Mouse (Mus musculus) intestine, embryonic 15.5 days (tissue): ENCODE results near the gene Top2b. TPM values are rescaled to one million over a fixed set of nuclear protein-coding genes. Genes with fewer than 3 reads are reported as not detected.

ENCODE experiments used
- ATAC-seq: fragments of 200-750 bp; cut with Nextera tagmentation; 2 replicates; pipeline ENCODE4 v1.8.0; 2017; ENCODE audit warnings: moderate TSS enrichment, moderate library complexity
- H3K27ac ChIP-seq: fragments of 300-500 bp; sonication (generic); 2 replicates; pipeline ENCODE4 v1.5.1; 2015; ENCODE audit warnings: mild to moderate bottlenecking, inconsistent platforms
- H3K27me3 ChIP-seq: fragments of 300-500 bp; sonication (generic); replicated peaks from 2 replicates; pipeline ENCODE4 v1.6.1; 2015; ENCODE audit warnings: inconsistent platforms
- H3K36me3 ChIP-seq: fragments of 300-500 bp; sonication (generic); 2 replicates; pipeline ENCODE4 v1.6.1; 2015; ENCODE audit warnings: inconsistent platforms
- H3K4me1 ChIP-seq: fragments of 300-500 bp; sonication (generic); replicated peaks from 2 replicates; pipeline ENCODE4 v1.6.1; 2015; ENCODE audit warnings: inconsistent platforms
- H3K4me2 ChIP-seq: fragments of 300-500 bp; sonication (generic); replicated peaks from 2 replicates; pipeline ENCODE4 v1.6.1; 2015; ENCODE audit warnings: mild to moderate bottlenecking, inconsistent platforms
- H3K4me3 ChIP-seq: fragments of 300-500 bp; sonication (generic); replicated peaks from 2 replicates; pipeline ENCODE4 v1.5.1; 2015; ENCODE audit warnings: inconsistent platforms
- H3K9ac ChIP-seq: fragments of 300-500 bp; sonication (generic); 2 replicates; pipeline ENCODE4 v1.6.1; 2015; ENCODE audit warnings: inconsistent platforms
- H3K9me3 ChIP-seq: fragments of 300-500 bp; sonication (generic); 2 replicates; pipeline ENCODE4 v1.6.1; 2016; ENCODE audit warnings: inconsistent platforms
- WGBS: fragments of 180-500 bp; shearing (Covaris S2); methylation state at CpG from one replicate; pipeline ENCODE4 v1.1.7; 2015; 5-methylcytosine and 5-hydroxymethylcytosine counted together
- polyA plus RNA-seq: library from polyadenylated mRNA; unstranded; fragments of >200 nt; fragmentation: Nextera tagmentation; extraction: Ambion mirVana; gene quantifications from 2 replicates; pipeline ENCODE4 v1.2.1, GENCODE M21; 2015

The Top2b gene
- polyA plus RNA-seq, 1 experiment from 2014 or later: 43.3 TPM

DNA sequence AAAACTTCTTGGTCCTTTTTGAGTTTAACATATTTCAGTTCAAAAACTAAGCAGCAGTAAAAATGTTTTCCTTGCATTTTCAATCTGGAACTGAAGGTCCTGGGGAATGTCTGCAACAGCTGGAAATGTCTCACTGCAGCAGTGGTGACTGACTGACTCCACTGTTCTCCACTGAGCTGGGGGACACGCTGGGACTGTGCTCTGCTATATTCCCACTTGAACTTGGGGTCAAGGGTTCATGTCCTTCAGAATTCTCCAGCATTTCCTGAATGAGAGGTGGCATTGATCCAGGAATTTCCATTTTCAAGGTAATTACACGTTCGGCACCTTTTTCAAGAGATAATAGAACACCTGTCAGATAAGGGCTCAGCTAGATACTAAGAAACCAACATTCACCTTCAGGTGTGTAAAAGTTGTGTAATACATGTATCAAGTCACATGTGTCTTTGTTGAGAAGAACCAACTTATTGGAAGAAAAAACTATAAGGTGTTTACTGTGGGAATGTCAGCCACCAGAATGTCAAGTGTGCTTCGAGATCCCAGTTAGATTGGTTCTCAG, 67.0 kb downstream of the Top2b start:
- Histone ChIP-seq H3K4me2 (no peak overlapping the region), H3K4me1 (no peaks in the 10 kb centered on the region), H3K27ac (no peak overlapping the region), H3K36me3 (peaks cover 6% of the 10 kb centered on the region), H3K27me3 (no peaks in the 10 kb centered on the region), H3K4me3 (no peak overlapping the region), H3K9me3 (no peaks in the 10 kb centered on the region), H3K9ac (no peak overlapping the region)
- WGBS: 54% methylated on average over 4 of the region's 4 CpGs
- ATAC-seq: peak; percentile 72

DNA sequence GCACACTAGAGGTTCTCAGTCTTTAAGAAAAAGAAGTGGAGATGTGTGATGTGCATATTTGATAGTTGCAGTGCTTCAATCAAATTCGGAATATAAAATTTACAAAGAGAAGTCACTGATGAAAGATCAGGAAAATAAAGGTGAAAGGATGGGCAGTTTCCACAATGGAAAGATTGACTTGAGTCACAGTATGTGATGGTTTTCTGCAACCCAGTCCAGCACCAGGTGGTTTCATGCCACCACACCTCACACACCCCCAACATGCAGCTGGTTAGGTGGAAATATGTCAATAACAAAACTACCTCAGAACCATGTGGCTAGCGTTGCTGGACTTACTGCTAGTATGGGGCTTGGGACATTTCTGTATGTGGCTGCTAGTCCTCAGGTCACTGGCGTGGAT, 67.6 kb downstream of the Top2b start:
- Histone ChIP-seq H3K4me3 (no peak overlapping the region), H3K36me3 (peaks cover 6% of the 10 kb centered on the region), H3K27ac (no peak overlapping the region), H3K27me3 (no peaks in the 10 kb centered on the region), H3K9me3 (no peaks in the 10 kb centered on the region), H3K4me1 (no peaks in the 10 kb centered on the region), H3K9ac (no peak overlapping the region), H3K4me2 (no peak overlapping the region)
- ATAC-seq: no peak; the same call in 1 of the 2 replicates
- 83% methylated on average over 3 of the region's 3 CpGs for WGBS

DNA sequence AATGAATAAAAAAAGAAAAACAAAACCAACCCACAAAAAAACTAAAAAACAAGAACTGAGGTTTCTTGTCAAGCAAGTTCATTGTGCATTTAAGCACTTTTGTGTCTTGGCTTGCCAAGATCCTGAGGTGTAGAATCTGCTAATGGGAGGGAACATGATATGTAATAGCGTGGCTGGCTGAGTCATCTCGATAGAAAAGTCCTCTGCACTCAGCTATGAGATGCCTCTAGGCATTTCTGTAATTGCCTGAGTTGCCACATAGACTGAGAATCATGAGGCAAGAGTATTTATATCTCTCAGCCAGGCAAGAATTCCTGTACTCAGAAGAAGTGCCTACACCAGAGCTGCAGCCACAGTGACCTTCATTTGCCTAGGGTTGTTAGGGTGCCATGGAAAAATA, 68.2 kb downstream of the Top2b start:
- no peaks in the 10 kb centered on the region for H3K27me3 ChIP-seq
- 66% methylated on average over 2 of the region's 2 CpGs for WGBS
- H3K27ac ChIP-seq: no peak overlapping the region
- no peaks in the 10 kb centered on the region for H3K4me1 ChIP-seq
- no peak overlapping the region for H3K9ac ChIP-seq
- no peak for ATAC-seq
- no peaks in the 10 kb centered on the region for H3K9me3 ChIP-seq
- H3K4me2 ChIP-seq: no peak overlapping the region
- peaks cover 6% of the 10 kb centered on the region for H3K36me3 ChIP-seq
- H3K4me3 ChIP-seq: no peak overlapping the region

DNA sequence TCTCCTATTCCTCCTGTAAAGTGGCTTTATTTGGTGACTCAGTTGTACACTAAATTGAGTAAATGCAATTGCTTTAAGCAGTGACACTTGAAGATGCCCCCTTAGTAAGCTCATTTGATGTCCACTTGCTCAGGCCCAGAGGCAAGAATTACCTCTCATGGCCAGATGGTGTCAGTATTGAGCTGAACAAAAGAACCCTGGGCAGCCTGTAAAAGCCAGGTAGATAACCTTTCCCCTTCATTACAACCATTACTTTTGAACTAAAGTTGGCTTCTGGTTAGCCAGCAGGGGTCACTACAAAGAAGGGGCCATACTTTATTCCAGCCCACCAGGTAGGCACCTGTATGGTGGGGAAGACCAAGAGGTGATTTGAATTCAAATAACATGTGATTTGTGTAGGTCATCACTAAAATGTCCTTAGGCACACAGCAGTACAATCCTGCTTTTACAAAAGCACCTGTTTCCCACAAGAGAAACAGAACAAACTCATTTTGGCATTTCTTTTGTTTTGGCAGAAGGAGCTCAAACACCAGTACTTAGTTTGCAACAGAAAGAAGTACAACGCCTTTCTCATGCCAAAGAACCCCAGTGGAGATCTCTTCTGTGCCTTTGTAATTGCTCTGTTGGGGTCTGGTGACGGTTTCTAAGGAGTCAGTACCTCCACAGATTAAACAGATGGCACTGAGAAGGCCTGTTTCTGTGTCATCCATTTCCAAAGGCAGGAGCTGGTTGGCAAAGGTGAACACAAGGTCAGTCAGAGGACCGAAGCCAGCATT, 69.6 kb downstream of the Top2b start:
- ATAC-seq: peak; percentile 58
- no peaks in the 10 kb centered on the region for H3K9me3 ChIP-seq
- H3K4me1 ChIP-seq: no peaks in the 10 kb centered on the region
- H3K27ac ChIP-seq: no peak overlapping the region
- peaks cover 6% of the 10 kb centered on the region; the same call in 1 of the 2 replicates for H3K36me3 ChIP-seq
- 82% methylated on average over 3 of the region's 3 CpGs for WGBS
- H3K4me2 ChIP-seq: no peak overlapping the region
- H3K4me3 ChIP-seq: no peak overlapping the region
- H3K27me3 ChIP-seq: no peaks in the 10 kb centered on the region
- H3K9ac ChIP-seq: no peak overlapping the region

DNA sequence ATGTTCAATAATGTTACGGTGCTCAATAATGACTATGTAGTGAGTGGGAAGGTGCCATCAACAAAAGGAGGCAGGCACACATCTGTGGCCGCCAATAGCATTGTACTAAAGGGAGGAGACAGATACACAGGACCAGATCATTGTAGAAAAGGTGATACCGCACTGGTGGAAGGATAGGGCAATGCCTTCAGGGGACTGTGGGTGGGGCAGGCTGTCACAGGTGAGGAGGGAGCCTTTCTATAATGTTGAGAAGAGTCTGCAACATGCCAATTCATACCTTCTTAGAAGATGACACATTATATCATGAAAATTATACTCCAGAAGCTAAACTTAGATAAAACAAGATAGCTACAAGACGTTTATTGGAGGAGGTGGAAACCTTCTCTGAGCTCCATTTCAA, 72.4 kb downstream of the Top2b start:
- H3K36me3 ChIP-seq: no peaks in the 10 kb centered on the region
- no peak overlapping the region for H3K27ac ChIP-seq
- WGBS: 88% methylated on average over 4 of the region's 4 CpGs
- H3K4me2 ChIP-seq: no peak overlapping the region
- no peaks in the 10 kb centered on the region for H3K27me3 ChIP-seq
- no peak overlapping the region for H3K9ac ChIP-seq
- no peaks in the 10 kb centered on the region for H3K4me1 ChIP-seq
- no peak overlapping the region for H3K4me3 ChIP-seq
- ATAC-seq: no peak
- no peaks in the 10 kb centered on the region for H3K9me3 ChIP-seq

DNA sequence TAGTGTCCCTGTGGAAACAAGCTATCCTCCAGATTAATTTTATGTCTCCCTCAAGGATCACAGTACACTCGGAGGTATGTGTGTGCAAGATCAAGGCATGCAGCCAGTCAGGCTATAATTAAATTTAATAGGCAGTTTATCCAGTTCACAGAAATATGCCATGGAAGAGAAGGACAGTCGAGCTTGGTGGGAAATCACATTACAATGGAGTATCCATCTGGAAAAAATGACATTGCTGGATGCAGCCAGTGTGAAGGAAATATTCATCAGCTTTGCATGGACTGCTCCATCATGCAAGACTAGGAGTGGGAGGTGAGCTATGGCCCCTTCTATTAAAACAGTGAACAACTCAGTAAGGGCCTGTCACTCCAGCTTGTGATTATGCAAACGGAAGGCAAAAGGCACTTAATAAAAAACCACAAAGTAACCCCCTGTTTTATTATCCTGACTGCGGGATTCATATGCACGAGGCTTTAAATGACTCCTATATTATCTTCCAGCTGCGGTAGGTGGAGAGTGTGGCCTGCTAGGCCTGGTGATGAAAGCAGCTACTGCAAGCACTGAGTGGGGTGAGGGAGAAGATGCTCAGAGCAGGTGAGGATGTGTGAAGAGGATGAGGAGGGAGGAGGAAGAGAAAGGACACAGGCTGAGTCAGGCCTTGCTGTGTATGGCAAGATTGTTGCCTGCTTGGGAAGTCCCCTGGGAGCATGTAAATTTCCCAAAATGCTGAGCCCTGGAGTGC, 74.6 kb downstream of the Top2b start:
- Histone ChIP-seq H3K36me3 (no peaks in the 10 kb centered on the region), H3K4me1 (no peaks in the 10 kb centered on the region), H3K4me3 (no peak overlapping the region), H3K27ac (no peak overlapping the region), H3K9ac (no peak overlapping the region), H3K4me2 (no peak overlapping the region), H3K27me3 (no peaks in the 10 kb centered on the region), H3K9me3 (no peaks in the 10 kb centered on the region)
- ATAC-seq: no peak
- WGBS: 73% methylated on average over 6 of the region's 6 CpGs

DNA sequence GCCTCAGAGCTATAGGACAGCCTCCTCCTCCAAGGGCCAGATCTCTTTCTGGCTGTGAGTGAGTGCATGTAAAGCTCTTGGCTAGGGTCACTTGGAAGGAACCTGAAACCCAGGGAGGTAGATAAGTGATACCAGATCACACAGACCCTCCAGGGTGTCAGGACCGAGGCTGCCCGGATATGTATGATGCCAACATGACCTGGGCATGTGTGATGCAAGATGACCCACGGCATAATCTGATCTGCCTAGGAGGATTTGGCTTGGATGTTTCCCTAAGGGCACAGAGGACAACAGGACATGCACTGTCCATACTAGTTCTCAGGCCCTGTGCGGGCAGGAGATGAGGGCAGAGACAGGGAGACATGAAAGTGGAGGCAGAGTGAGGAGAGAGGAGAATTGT, 79.9 kb downstream of the Top2b start:
- Histone ChIP-seq H3K27me3 (no peaks in the 10 kb centered on the region), H3K4me2 (no peak overlapping the region), H3K4me1 (no peaks in the 10 kb centered on the region), H3K27ac (no peak overlapping the region), H3K9me3 (no peaks in the 10 kb centered on the region), H3K4me3 (no peak overlapping the region), H3K36me3 (no peaks in the 10 kb centered on the region), H3K9ac (no peak overlapping the region)
- 83% methylated on average over 4 of the region's 4 CpGs for WGBS
- ATAC-seq: no peak

DNA sequence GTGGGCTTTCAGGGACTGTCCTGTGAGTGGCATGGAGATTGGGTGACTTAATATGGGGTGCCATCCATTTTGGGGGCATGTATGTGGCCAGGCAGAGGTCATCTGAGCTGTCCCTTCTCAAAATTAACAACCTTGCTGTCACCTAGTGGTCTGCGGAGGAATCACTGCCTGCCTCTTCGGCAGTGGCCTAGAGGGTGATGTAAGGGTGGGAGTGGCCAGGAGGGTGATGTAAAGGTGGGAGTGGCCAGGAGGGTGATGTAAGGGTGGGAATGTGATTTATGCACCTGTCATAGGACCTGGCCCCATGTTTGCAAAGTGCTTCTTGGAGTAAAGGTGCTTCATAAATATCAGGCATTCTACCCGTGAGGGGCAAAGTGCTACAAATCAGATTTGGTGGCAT, 82.6 kb downstream of the Top2b start:
- peak; percentile 87 for ATAC-seq
- H3K27ac ChIP-seq: no peak overlapping the region
- H3K4me3 ChIP-seq: no peak overlapping the region
- H3K27me3 ChIP-seq: no peaks in the 10 kb centered on the region
- H3K4me1 ChIP-seq: no peaks in the 10 kb centered on the region
- no peaks in the 10 kb centered on the region for H3K9me3 ChIP-seq
- no peak overlapping the region for H3K4me2 ChIP-seq
- H3K36me3 ChIP-seq: no peaks in the 10 kb centered on the region
- WGBS: 27% methylated on average over 3 of the region's 3 CpGs
- no peak overlapping the region for H3K9ac ChIP-seq

DNA sequence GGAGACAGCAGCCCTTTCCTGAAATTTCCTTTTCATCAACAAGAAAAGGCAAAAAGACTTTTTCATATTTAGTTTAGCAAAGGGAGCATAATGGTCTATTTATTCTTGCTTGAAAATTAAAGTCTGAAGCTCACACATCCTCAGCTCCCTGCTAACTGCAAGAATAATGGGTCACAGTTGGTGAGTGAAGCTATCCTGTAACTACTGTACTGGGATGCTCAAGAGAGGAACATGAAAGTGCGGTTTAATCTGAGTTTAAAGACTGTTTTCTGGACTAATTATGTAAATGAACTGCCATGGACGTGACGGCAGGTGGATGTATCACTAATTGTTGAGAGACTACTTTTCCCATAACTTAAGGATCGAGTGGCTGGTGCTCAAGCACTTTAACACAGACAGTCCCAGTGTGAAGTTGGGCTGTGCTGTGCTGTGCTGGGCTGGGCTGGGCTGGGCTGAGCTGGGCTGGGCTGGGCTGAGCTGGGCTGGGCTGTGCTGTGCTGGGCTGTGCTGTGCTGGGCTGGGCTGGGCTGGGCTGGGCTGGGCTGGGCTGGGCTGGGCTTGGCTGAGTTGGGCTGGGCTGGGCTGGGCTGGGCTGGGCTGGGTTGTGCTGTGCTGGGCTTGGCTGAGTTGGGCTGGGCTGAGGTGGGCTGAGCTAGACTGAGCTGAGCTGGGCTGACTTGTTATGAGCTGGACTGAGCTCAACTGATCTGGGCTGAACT, 83.4 kb downstream of the Top2b start:
- Histone ChIP-seq H3K27me3 (no peaks in the 10 kb centered on the region), H3K36me3 (no peaks in the 10 kb centered on the region), H3K9ac (no peak overlapping the region), H3K4me2 (no peak overlapping the region), H3K4me1 (no peaks in the 10 kb centered on the region), H3K9me3 (no peaks in the 10 kb centered on the region), H3K4me3 (no peak overlapping the region), H3K27ac (no peak overlapping the region)
- 47% methylated on average over 4 of the region's 4 CpGs for WGBS
- ATAC-seq: peak; percentile 90

DNA sequence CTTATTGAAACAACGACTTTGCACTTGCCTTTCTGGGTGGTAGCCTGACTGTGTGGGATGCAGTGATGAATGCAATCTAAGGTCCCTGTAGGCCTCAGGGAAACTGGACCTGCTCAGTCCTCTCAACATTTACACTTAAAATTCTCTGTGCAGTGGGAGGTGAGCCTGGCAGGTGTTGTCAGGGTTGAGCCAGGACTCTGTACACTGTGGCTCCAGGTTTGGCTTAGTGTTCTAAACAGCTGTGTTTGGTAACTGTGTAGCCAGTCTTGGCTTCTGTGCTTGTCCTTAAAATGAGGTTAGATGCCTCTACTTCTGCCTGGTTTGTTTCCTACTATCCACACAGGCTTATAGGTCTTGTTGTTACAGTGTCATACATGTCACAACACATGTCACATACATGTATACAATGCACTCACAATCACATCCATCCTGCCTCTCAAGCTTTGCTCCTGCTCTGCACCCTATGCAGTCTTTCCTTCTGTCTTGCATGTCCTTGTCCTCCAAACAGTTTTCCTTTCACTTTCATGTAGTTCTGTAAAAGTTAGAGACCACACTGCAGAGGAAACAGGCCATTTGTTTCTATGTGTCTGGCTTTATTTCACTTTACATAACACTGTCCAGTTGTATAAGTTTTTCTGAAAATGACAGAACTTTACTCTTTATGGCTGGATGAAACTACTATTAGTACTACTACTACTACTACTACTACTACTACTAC, 113.8 kb downstream of the Top2b start:
- H3K27ac ChIP-seq: no peak overlapping the region
- ATAC-seq: no peak
- H3K36me3 ChIP-seq: no peaks in the 10 kb centered on the region
- H3K9me3 ChIP-seq: no peaks in the 10 kb centered on the region
- H3K4me2 ChIP-seq: no peak overlapping the region
- no peaks in the 10 kb centered on the region for H3K4me1 ChIP-seq
- no peak overlapping the region for H3K4me3 ChIP-seq
- whole genome bisulfite sequencing: 85% methylated on average over 1 of the region's 1 CpGs
- H3K27me3 ChIP-seq: no peaks in the 10 kb centered on the region
- H3K9ac ChIP-seq: no peak overlapping the region

DNA sequence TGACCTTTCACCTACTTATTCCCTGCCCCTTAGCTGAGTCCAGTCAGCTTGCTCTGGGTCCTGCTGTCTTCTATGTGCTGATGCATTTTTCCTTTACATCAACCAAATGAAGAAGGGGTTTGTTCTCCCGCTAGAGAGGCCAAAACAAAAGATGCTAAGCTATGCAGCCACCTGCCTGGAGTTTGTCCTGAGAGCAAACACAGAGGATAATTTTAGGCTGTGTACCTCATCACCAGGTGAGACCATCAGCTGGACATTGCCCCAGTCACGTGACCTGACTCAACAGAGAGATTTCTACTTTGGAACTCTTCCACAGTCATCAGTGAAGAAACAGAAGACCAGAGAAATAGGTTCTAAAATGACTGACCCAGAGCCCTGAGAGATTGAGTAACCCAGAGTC, 114.5 kb downstream of the Top2b start:
- Histone ChIP-seq H3K27ac (no peak overlapping the region), H3K9ac (no peak overlapping the region), H3K4me3 (no peak overlapping the region), H3K4me1 (no peaks in the 10 kb centered on the region), H3K27me3 (no peaks in the 10 kb centered on the region), H3K9me3 (no peaks in the 10 kb centered on the region), H3K36me3 (no peaks in the 10 kb centered on the region), H3K4me2 (no peak overlapping the region)
- ATAC-seq: no peak
- WGBS: 77% methylated on average over 2 of the region's 2 CpGs

DNA sequence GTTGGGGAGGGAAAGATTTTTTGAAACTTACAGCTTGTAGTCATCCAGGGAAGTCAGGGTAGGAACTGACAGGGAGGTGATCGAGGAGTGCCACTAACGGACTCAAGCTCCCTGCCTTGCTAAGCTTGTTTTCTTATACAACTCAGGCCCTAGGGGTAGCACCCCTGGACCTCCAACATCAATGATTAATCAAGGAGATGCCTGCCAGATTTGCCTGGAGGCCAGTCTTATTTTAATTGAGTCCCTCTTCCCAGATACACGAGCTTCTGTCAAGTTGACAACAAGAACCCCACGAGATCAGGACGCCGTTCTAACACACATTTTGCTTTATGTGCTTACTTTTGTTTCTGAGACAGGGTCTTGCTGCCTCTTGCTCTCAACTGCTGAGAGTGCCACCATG, 115.6 kb downstream of the Top2b start:
- ATAC-seq: no peak
- WGBS: 74% methylated on average over 6 of the region's 6 CpGs
- no peak overlapping the region for H3K9ac ChIP-seq

More for the DNA sequence above, 115.6 kb downstream of the Top2b start:
- H3K4me3 ChIP-seq: no peak overlapping the region
- H3K27me3 ChIP-seq: no peaks in the 10 kb centered on the region
- no peaks in the 10 kb centered on the region for H3K36me3 ChIP-seq
- H3K4me2 ChIP-seq: no peak overlapping the region
- no peaks in the 10 kb centered on the region for H3K9me3 ChIP-seq
- no peaks in the 10 kb centered on the region for H3K4me1 ChIP-seq
- no peak overlapping the region for H3K27ac ChIP-seq
